Mouse (Mus musculus): ENCODE measurements around the gene Ydjc. TPM values are rescaled to one million over a fixed set of nuclear protein-coding genes. Genes with fewer than 3 reads are reported as not detected.

The Ydjc gene
- polyA plus RNA-seq, 1 experiment, result 19.3 TPM

DNA sequence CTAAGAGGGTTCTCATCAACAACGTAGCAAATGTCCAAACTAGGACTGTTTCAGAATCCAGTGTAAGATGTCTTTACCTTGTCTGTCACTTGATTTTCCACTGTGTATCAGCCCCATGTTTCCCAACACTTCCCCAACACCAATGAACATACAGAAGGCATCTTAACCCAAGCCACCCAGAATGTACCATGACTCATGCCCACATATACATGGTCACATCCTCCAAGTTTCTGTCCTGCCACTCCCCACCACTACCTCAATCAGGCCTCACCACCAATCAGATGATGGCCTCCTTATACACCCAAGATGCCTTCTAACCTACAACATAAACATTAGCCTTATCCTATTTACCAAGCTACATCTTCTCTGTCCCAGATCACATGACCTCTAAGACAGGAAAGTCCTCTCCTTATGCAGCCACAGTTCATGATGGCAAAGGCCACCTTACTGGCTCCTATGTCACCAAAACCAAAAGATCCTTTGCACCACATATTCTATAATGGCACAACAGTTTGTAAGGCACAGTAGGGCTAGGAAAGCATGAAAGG is 33.3 kb downstream of the Ydjc start:
- no peak overlapping the region for H3K27ac ChIP-seq (ENCODE audit: control insufficient read depth, insufficient read depth, low read length)
- H3K4me1 ChIP-seq (replicated peaks; ENCODE audit: control insufficient read depth, insufficient read depth, low read length), result no peaks in the 10 kb centered on the region
- TF ChIP-seq CTCF (IDR thresholded peaks at IDR 0.05; ENCODE audit: borderline replicate concordance, control insufficient read depth, extremely low read depth, insufficient read depth, low read length, poor library complexity) (no peak), POLR2A (IDR thresholded peaks at IDR 0.05; ENCODE audit: control insufficient read depth, extremely low read depth, insufficient read depth, low read length, poor library complexity) (no peak)
- peaks cover 19% of the 10 kb centered on the region for H3K36me3 ChIP-seq (ENCODE audit: control insufficient read depth, insufficient read depth, low read length)
- DNase-seq, result no peak
- no peaks in the 10 kb centered on the region for H3K27me3 ChIP-seq (ENCODE audit: control insufficient read depth, insufficient read depth, low read length)
- H3K4me3 ChIP-seq (ENCODE audit: control insufficient read depth, insufficient read depth, low read length), result no peak overlapping the region
- WGBS, result 100% methylated on average over 1 of the region's 1 CpGs

DNA sequence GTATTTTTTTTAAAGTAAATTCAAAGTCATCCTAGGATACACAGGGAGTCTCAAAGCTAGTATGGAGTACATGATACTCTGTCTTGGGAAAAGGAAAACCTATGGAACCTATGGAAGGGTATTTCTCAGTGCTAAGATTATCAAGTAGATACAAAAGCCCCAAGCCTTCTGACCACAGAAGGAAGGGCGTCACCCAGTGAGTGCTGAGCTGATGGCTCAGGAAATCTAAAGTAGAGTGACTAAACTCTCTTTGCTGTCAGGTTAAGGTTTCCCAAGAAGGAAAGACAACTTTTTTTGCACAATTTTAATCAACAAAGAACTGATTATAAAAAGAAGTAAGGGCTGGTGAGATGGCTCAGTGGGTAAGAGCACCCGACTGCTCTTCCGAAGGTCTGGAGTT is 35.3 kb downstream of the Ydjc start:
- WGBS, result 81% methylated on average over 3 of the region's 3 CpGs
- Histone ChIP-seq H3K36me3 (ENCODE audit: control insufficient read depth, insufficient read depth, low read length) (peaks cover 1% of the 10 kb centered on the region), H3K4me3 (ENCODE audit: control insufficient read depth, insufficient read depth, low read length) (no peak overlapping the region), H3K27ac (ENCODE audit: control insufficient read depth, insufficient read depth, low read length) (no peak overlapping the region), H3K4me1 (replicated peaks; ENCODE audit: control insufficient read depth, insufficient read depth, low read length) (no peaks in the 10 kb centered on the region), H3K27me3 (ENCODE audit: control insufficient read depth, insufficient read depth, low read length) (no peaks in the 10 kb centered on the region)
- TF ChIP-seq CTCF (IDR thresholded peaks at IDR 0.05; ENCODE audit: borderline replicate concordance, control insufficient read depth, extremely low read depth, insufficient read depth, low read length, poor library complexity) (no peak), POLR2A (IDR thresholded peaks at IDR 0.05; ENCODE audit: control insufficient read depth, extremely low read depth, insufficient read depth, low read length, poor library complexity) (no peak)
- no peak for DNase-seq

DNA sequence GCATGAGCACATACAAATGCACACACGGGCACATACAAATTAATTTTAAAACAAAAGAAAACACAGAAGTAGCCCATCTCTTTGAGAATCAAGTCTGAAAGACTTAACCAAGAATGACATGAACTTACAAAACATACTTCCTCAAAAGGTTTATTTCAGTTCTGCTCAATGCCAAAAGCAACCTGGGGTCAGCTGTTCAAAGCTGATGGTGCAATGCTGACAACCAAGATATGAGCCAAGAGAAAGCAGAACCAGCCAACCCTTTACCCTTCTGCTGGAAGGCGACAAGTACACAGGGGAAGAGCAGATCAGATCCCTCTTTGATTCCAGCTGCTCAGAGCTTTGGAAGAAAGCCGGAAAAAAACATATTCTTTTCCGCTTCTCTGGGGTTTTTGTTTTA is 37.0 kb downstream of the Ydjc start:
- Histone ChIP-seq H3K4me3 (ENCODE audit: control insufficient read depth, insufficient read depth, low read length) (no peak overlapping the region), H3K27me3 (ENCODE audit: control insufficient read depth, insufficient read depth, low read length) (no peaks in the 10 kb centered on the region), H3K4me1 (replicated peaks; ENCODE audit: control insufficient read depth, insufficient read depth, low read length) (no peaks in the 10 kb centered on the region), H3K27ac (ENCODE audit: control insufficient read depth, insufficient read depth, low read length) (no peak overlapping the region), H3K36me3 (ENCODE audit: control insufficient read depth, insufficient read depth, low read length) (peaks cover 4% of the 10 kb centered on the region; the same call in 1 of the 2 replicates)
- WGBS, result 72% methylated on average over 4 of the region's 4 CpGs
- TF ChIP-seq POLR2A (IDR thresholded peaks at IDR 0.05; ENCODE audit: control insufficient read depth, extremely low read depth, insufficient read depth, low read length, poor library complexity), result no peak
- TF ChIP-seq CTCF (IDR thresholded peaks at IDR 0.05; ENCODE audit: borderline replicate concordance, control insufficient read depth, extremely low read depth, insufficient read depth, low read length, poor library complexity), result no peak
- no peak for DNase-seq

DNA sequence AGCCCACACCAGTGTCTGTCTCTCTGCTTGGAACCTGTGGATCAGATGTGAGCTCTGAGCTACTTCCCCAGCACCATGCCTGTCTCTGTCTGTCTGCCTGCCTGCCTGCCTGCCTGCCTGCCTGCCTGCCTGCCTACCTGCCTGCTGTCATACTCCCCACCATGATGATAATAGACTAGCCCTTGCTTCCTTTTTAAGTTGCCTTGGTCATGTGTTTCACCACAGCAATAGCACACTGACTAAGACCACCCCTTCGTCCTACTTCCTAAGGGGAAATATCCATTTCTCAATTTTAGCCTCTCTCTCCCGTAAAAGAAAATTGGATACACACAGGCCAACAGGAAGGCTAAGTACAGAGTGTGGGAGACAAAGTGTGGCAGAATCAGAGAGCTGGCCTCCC is 37.7 kb downstream of the Ydjc start:
- TF ChIP-seq POLR2A (IDR thresholded peaks at IDR 0.05; ENCODE audit: control insufficient read depth, extremely low read depth, insufficient read depth, low read length, poor library complexity), result no peak
- TF ChIP-seq CTCF (IDR thresholded peaks at IDR 0.05; ENCODE audit: borderline replicate concordance, control insufficient read depth, extremely low read depth, insufficient read depth, low read length, poor library complexity), result no peak
- H3K36me3 ChIP-seq (ENCODE audit: control insufficient read depth, insufficient read depth, low read length), result peaks cover 4% of the 10 kb centered on the region; the same call in 1 of the 2 replicates
- H3K27me3 ChIP-seq (ENCODE audit: control insufficient read depth, insufficient read depth, low read length), result no peaks in the 10 kb centered on the region
- no peak overlapping the region for H3K27ac ChIP-seq (ENCODE audit: control insufficient read depth, insufficient read depth, low read length)
- H3K4me3 ChIP-seq (ENCODE audit: control insufficient read depth, insufficient read depth, low read length), result no peak overlapping the region
- 89% methylated on average over 2 of the region's 2 CpGs for whole genome bisulfite sequencing
- no peak for DNase-seq
- H3K4me1 ChIP-seq (replicated peaks; ENCODE audit: control insufficient read depth, insufficient read depth, low read length), result no peaks in the 10 kb centered on the region

DNA sequence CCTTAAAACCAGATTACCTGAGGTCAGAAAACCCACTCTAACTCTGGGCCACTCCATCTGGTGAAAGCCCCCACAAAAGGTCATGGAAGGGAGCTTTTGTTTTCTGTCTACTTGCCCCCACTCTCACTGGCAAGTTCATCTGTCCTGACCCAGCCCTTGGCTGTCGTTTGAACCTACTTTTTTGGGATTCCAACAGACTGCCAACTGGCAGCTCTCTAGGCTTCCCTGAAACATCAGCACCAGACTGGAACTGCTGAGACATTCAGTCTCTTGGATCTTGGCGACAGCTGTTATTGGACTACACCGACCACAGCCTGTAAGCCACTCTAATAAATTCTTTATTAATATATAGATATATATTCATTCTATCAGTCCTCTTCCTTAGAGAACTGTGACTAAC is 38.6 kb downstream of the Ydjc start:
- Histone ChIP-seq H3K27ac (ENCODE audit: control insufficient read depth, insufficient read depth, low read length) (no peak overlapping the region), H3K27me3 (ENCODE audit: control insufficient read depth, insufficient read depth, low read length) (no peaks in the 10 kb centered on the region), H3K4me3 (ENCODE audit: control insufficient read depth, insufficient read depth, low read length) (no peak overlapping the region), H3K4me1 (replicated peaks; ENCODE audit: control insufficient read depth, insufficient read depth, low read length) (no peaks in the 10 kb centered on the region), H3K36me3 (ENCODE audit: control insufficient read depth, insufficient read depth, low read length) (peaks cover 4% of the 10 kb centered on the region; the same call in 1 of the 2 replicates)
- no peak for DNase-seq
- no peak for TF ChIP-seq CTCF (IDR thresholded peaks at IDR 0.05; ENCODE audit: borderline replicate concordance, control insufficient read depth, extremely low read depth, insufficient read depth, low read length, poor library complexity)
- TF ChIP-seq POLR2A (IDR thresholded peaks at IDR 0.05; ENCODE audit: control insufficient read depth, extremely low read depth, insufficient read depth, low read length, poor library complexity), result no peak
- WGBS, result 92% methylated on average over 3 of the region's 3 CpGs

DNA sequence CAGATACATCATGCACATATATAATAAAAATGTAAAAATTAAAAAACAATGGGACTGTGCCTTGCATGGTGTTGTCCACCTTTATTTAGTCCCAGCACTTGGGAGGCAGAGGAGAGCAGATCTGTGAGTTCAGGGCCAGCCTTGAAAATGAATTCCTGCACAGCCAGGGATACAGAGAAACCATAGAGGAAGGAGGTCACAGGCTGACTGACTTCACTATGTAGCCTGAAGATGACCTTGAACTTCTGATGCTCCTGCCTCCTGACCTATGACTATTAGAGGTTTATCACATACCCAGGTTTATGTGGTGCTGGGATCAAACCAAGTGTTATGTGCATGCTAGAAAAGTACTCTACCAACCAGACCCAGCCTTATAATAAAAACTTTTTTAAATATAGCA is 41.1 kb downstream of the Ydjc start:
- TF ChIP-seq POLR2A (IDR thresholded peaks at IDR 0.05; ENCODE audit: control insufficient read depth, extremely low read depth, insufficient read depth, low read length, poor library complexity) (no peak), CTCF (IDR thresholded peaks at IDR 0.05; ENCODE audit: borderline replicate concordance, control insufficient read depth, extremely low read depth, insufficient read depth, low read length, poor library complexity) (no peak)
- DNase-seq, result no peak
- no peak overlapping the region for H3K4me3 ChIP-seq (ENCODE audit: control insufficient read depth, insufficient read depth, low read length)
- no peaks in the 10 kb centered on the region for H3K4me1 ChIP-seq (replicated peaks; ENCODE audit: control insufficient read depth, insufficient read depth, low read length)
- no peak overlapping the region for H3K27ac ChIP-seq (ENCODE audit: control insufficient read depth, insufficient read depth, low read length)
- H3K27me3 ChIP-seq (ENCODE audit: control insufficient read depth, insufficient read depth, low read length), result no peaks in the 10 kb centered on the region
- H3K36me3 ChIP-seq (ENCODE audit: control insufficient read depth, insufficient read depth, low read length), result peaks cover 4% of the 10 kb centered on the region; the same call in 1 of the 2 replicates

DNA sequence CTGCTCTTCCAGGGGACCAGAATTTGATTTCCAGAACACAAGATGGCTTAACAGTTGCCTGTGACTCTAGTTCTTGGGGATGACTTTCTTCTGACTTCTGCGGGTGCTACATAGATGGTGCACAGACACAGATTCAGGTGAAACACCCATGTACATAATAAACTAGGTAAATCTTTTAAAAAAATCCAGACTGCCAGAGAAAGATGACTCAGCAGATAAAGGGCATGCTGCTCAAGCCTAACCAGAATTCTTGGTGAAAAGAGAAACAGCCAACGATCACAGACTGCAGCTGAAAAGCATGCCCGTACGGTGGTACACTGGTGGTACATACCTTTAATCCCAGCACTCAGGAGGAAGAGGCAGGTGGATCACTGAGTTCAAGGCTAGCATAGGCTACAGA is 49.4 kb downstream of the Ydjc start:
- no peak overlapping the region for H3K27ac ChIP-seq (ENCODE audit: control insufficient read depth, insufficient read depth, low read length)
- no peak overlapping the region for H3K4me3 ChIP-seq (ENCODE audit: control insufficient read depth, insufficient read depth, low read length)
- H3K4me1 ChIP-seq (replicated peaks; ENCODE audit: control insufficient read depth, insufficient read depth, low read length), result no peaks in the 10 kb centered on the region
- no peaks in the 10 kb centered on the region; the same call in 1 of the 2 replicates for H3K36me3 ChIP-seq (ENCODE audit: control insufficient read depth, insufficient read depth, low read length)
- H3K27me3 ChIP-seq (ENCODE audit: control insufficient read depth, insufficient read depth, low read length), result no peaks in the 10 kb centered on the region
- TF ChIP-seq POLR2A (IDR thresholded peaks at IDR 0.05; ENCODE audit: control insufficient read depth, extremely low read depth, insufficient read depth, low read length, poor library complexity) (no peak), CTCF (IDR thresholded peaks at IDR 0.05; ENCODE audit: borderline replicate concordance, control insufficient read depth, extremely low read depth, insufficient read depth, low read length, poor library complexity) (no peak)
- no peak for DNase-seq
- 74% methylated on average over 4 of the region's 4 CpGs for WGBS
